Mouse (Mus musculus) stomach, embryonic 14.5 days (tissue): Measurements from ENCODE around the gene Ttbk2. TPM values are rescaled to one million over a fixed set of nuclear protein-coding genes. Genes with fewer than 3 reads are reported as not detected.

Experiments used
- ATAC-seq: fragments of 200-750 bp; cut with Nextera tagmentation; 2 replicates; pipeline ENCODE4 v1.8.0; 2017; ENCODE audit warnings: low read depth, moderate TSS enrichment; ENCODE audit not compliant: insufficient number of reproducible peaks, insufficient read depth, low FRiP score
- H3K27ac ChIP-seq: fragments of 300-500 bp; sonication (generic); 2 replicates; pipeline ENCODE4 v1.5.1; 2014; ENCODE audit warnings: mild to moderate bottlenecking, low read length, moderate library complexity, mixed read lengths
- H3K27me3 ChIP-seq: fragments of 300-500 bp; sonication (generic); 2 replicates; pipeline ENCODE4 v1.6.1; 2014; ENCODE audit warnings: low read length, control low read depth, mixed read lengths; ENCODE audit not compliant: control insufficient read depth, insufficient read depth
- H3K36me3 ChIP-seq: fragments of 300-500 bp; sonication (generic); 2 replicates; pipeline ENCODE4 v1.6.1; 2014; ENCODE audit warnings: mild to moderate bottlenecking, control low read depth, low read length, moderate library complexity, mixed read lengths; ENCODE audit not compliant: control insufficient read depth, insufficient read depth
- H3K4me1 ChIP-seq: fragments of 300-500 bp; sonication (generic); 2 replicates; pipeline ENCODE4 v1.6.1; 2014; ENCODE audit warnings: low read length, control low read depth, mixed read lengths; ENCODE audit not compliant: control insufficient read depth, insufficient read depth
- H3K4me2 ChIP-seq: fragments of 300-500 bp; sonication (generic); replicated peaks from 2 replicates; pipeline ENCODE4 v1.6.1; 2014; ENCODE audit warnings: low read depth, low read length, control low read depth
- H3K4me3 ChIP-seq: fragments of 300-500 bp; sonication (generic); 2 replicates; pipeline ENCODE4 v1.5.1; 2014; ENCODE audit warnings: low read depth, low read length, control low read depth
- H3K9ac ChIP-seq: fragments of 300-500 bp; sonication (generic); replicated peaks from 2 replicates; pipeline ENCODE4 v1.6.1; 2014; ENCODE audit warnings: low read depth, mild to moderate bottlenecking, control low read depth, low read length, moderate library complexity, mixed read lengths
- H3K9me3 ChIP-seq: fragments of 300-500 bp; sonication (generic); 2 replicates; pipeline ENCODE4 v1.6.1; 2016; ENCODE audit warnings: low read depth, low read length, control low read depth; ENCODE audit not compliant: control insufficient read depth
- WGBS: fragments of 180-500 bp; shearing (Covaris S2); extraction: QIAGEN DNeasy Blood & Tissue Kit; methylation state at CpG from one replicate; pipeline ENCODE4 v1.1.7; 2014; 5-methylcytosine and 5-hydroxymethylcytosine counted together
- polyA plus RNA-seq: library from polyadenylated mRNA; unstranded; fragments of >200 nt; fragmentation: Nextera tagmentation; extraction: Ambion mirVana; gene quantifications from 2 replicates; pipeline ENCODE4 v1.2.1, GENCODE M21; 2014

Ttbk2 gene
- polyA plus RNA-seq, 1 experiment from 2014 or later: 5.1 TPM

DNA sequence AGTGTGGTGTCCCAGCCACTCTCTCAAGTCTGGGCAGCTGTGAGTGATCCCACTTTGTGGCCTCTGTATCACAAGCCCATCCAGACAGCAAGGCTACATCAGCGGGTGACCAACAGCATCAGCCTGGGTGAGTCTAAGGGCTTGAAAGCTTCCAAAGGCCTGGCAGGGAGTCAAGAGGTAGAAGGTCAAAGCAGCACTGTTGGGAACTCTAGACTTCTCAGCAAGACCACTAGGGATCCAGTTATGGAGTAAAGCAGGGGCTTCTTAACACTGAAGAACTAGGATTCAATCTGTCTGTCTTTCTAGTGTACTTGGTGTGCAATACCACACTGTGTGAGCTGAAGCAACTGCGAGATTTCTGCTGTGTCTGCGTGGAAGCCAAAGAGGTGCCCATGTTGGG lies 137.0 kb downstream of the Ttbk2 start:
- Histone ChIP-seq H3K4me2 (no peak overlapping the region), H3K27ac (no peak overlapping the region), H3K4me3 (no peak overlapping the region), H3K36me3 (peaks cover 42% of the 10 kb centered on the region), H3K27me3 (no peaks in the 10 kb centered on the region), H3K9me3 (no peaks in the 10 kb centered on the region), H3K9ac (no peak overlapping the region), H3K4me1 (no peaks in the 10 kb centered on the region)
- no peak for ATAC-seq
- WGBS: 94% methylated on average over 3 of the region's 3 CpGs

DNA sequence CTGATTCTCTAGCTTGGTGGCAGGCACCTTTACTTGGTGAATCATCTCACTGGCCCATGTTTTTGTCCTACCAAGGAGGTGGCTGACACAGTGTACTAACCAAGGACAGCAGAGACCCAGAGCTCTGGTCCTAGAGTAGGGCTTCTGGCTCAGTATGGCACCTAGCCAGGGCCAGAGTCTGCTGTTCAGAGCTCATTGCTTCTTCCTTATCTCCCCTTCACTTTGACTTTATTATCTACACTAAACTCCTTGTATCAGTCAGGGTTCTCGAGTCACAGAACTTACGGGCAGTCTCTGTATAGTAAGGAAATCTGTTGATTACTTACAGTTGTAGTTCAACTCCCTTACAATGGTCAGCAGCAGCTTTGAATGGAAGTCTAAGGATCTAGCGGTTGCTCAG lies 139.5 kb downstream of the Ttbk2 start:
- no peak overlapping the region for H3K9ac ChIP-seq
- no peak for ATAC-seq
- peaks cover 22% of the 10 kb centered on the region for H3K36me3 ChIP-seq
- H3K4me3 ChIP-seq: no peak overlapping the region
- H3K27me3 ChIP-seq: no peaks in the 10 kb centered on the region
- no peaks in the 10 kb centered on the region for H3K9me3 ChIP-seq
- WGBS: 91% methylated on average over 3 of the region's 3 CpGs
- H3K4me1 ChIP-seq: no peaks in the 10 kb centered on the region
- H3K27ac ChIP-seq: no peak overlapping the region
- H3K4me2 ChIP-seq: no peak overlapping the region

DNA sequence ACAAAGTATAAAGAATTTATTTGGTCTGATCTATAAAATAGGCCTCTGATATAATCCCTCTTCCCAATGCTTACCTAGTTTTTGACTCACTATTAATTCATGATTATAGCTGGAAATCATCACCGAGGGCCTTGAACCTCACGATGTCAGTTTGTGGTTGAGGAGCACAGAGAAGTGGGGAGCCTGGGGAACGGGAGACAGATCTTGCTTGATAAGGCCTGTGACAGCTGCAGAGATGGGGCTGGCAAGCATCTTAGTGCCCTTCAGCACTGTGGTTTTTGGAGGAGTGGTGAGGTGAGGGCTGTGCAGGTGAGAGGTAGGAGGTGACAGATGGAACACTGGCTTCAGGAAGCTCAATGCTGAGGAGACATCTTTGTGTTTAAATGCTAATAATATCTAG lies 140.2 kb downstream of the Ttbk2 start:
- no peak overlapping the region for H3K4me2 ChIP-seq
- H3K27me3 ChIP-seq: no peaks in the 10 kb centered on the region
- H3K9ac ChIP-seq: no peak overlapping the region
- no peaks in the 10 kb centered on the region for H3K4me1 ChIP-seq
- 81% methylated on average over 3 of the region's 3 CpGs for WGBS
- no peaks in the 10 kb centered on the region for H3K9me3 ChIP-seq
- H3K4me3 ChIP-seq: no peak overlapping the region
- no peak overlapping the region for H3K27ac ChIP-seq
- no peak for ATAC-seq
- H3K36me3 ChIP-seq: peaks cover 18% of the 10 kb centered on the region

DNA sequence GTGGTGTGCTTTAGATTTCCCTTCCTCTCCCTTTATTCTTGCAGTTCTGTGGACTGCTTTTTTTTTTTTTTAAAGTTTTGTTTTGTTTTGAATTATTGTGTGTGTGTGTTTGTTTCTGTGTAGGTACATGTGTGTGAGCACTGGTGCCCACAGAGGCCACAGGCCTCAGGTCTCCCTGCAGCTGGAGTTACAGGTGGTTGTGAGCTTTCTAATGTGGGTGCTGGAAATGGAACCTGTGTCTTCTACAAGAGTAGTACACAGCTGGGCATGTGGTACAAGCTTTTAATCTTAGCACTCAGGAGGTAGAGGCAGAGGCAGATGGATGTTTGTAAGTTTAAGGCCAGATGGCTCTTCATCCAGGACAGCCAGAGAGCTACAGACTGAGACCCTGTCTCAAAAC lies 143.4 kb downstream of the Ttbk2 start:
- Histone ChIP-seq H3K36me3 (no peaks in the 10 kb centered on the region; the same call in 1 of the 2 replicates), H3K27ac (no peak overlapping the region), H3K27me3 (no peaks in the 10 kb centered on the region), H3K4me1 (no peaks in the 10 kb centered on the region), H3K9me3 (no peaks in the 10 kb centered on the region), H3K9ac (no peak overlapping the region), H3K4me2 (no peak overlapping the region), H3K4me3 (no peak overlapping the region)
- ATAC-seq: no peak

DNA sequence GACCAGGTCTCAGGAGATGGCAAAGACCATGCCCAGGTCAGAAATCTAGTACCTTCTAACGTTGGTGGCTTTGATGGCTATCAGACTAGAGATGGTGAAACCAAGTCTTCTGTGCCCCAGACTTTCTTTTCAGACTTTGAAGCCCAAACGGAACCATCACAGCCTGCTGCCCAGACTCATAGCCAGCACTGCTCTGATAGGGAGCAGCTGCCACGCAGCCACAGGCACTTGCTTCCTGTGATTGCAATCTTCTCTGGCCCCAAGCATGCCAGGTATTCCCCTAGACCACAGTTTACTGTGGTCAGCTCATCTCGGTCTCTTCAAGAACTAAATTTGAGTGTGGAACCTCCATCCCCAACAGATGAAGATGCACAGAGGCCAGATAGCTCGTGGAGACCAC lies 147.7 kb downstream of the Ttbk2 start:
- H3K27ac ChIP-seq: no peak overlapping the region
- H3K9me3 ChIP-seq: no peaks in the 10 kb centered on the region
- H3K4me3 ChIP-seq: no peak overlapping the region
- peaks cover 7% of the 10 kb centered on the region; the same call in 1 of the 2 replicates for H3K36me3 ChIP-seq
- 76% methylated on average over 5 of the region's 5 CpGs for WGBS
- H3K4me1 ChIP-seq: no peaks in the 10 kb centered on the region
- no peaks in the 10 kb centered on the region for H3K27me3 ChIP-seq
- no peak for ATAC-seq
- H3K4me2 ChIP-seq: no peak overlapping the region
- no peak overlapping the region for H3K9ac ChIP-seq

DNA sequence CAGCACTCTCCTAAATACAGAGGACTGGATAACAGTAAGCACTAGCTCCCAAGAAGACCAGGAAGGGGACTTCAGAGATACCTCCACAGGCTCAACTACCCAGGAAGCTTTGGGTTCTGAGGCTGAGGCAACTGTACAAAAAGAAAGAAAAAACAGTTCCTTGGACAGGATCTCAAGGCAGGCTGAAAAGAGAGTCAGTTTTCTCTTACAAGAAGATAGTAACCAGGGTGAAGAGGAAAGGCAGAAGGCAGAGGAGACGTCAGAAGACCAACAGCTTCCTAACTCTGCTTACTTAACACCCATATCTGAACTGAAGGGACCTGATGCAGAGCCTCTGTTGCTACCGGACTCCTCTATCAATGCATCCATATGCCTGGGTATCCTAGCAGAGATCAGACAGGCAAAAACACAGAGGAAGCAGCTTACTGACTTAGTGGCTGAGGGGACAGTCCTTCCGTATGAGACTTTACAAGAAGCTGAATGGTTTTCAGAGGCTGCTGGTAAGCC lies 150.0 kb downstream of the Ttbk2 start:
- no peaks in the 10 kb centered on the region for H3K4me1 ChIP-seq
- no peak overlapping the region for H3K4me2 ChIP-seq
- no peaks in the 10 kb centered on the region for H3K9me3 ChIP-seq
- ATAC-seq: no peak
- no peak overlapping the region for H3K27ac ChIP-seq
- peaks cover 21% of the 10 kb centered on the region; the same call in 1 of the 2 replicates for H3K36me3 ChIP-seq
- H3K4me3 ChIP-seq: no peak overlapping the region
- no peaks in the 10 kb centered on the region for H3K27me3 ChIP-seq
- H3K9ac ChIP-seq: no peak overlapping the region
- 86% methylated on average over 3 of the region's 3 CpGs for WGBS

DNA sequence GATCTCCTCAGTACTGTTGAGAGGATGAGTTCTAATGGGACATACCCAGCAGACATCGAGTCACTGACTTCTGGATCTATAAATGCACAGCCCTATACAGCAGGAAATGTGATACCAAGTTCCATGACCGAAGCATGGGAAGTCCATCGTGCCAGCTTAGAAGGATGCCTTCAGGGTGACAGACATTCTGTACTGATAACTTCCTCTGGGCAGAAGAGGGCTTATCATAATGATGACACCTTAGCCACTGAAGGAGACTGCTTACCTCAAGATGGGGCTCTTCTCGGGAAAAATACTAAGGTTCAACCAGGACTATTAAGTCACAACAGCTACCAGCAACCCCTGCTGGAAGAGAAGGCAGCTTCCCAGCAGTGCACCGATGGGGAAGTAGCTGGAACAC lies 152.6 kb downstream of the Ttbk2 start:
- Histone ChIP-seq H3K36me3 (peaks cover 21% of the 10 kb centered on the region; the same call in 1 of the 2 replicates), H3K4me1 (no peaks in the 10 kb centered on the region), H3K9me3 (no peaks in the 10 kb centered on the region), H3K9ac (no peak overlapping the region), H3K4me3 (no peak overlapping the region), H3K27ac (no peak overlapping the region), H3K4me2 (no peak overlapping the region), H3K27me3 (no peaks in the 10 kb centered on the region)
- 82% methylated on average over 5 of the region's 5 CpGs for WGBS
- ATAC-seq: no peak

Other genes starting within 250 kb of the Ttbk2 start
- gene Haus2, start 241.2 kb downstream of the Ttbk2 start, polyA plus RNA-seq: 24.6 and 26.9 TPM in 2 replicates
- 16.8 and 20.1 TPM in 2 replicates for gene Lrrc57, start 241.1 kb downstream of the Ttbk2 start, polyA plus RNA-seq
- gene Stard9, start 221.5 kb downstream of the Ttbk2 start, polyA plus RNA-seq: 10.0 and 10.5 TPM in 2 replicates
- gene Cdan1, start 476 bp downstream of the Ttbk2 start, polyA plus RNA-seq: 7.9 and 10.3 TPM in 2 replicates
- gene Ubr1, start 120.1 kb upstream of the Ttbk2 start, polyA plus RNA-seq: 30.7 and 32.6 TPM in 2 replicates
- 4.2 and 5.6 TPM in 2 replicates for gene Tmem62, start 126.4 kb upstream of the Ttbk2 start, polyA plus RNA-seq
- gene Ccndbp1, start 157.8 kb upstream of the Ttbk2 start, polyA plus RNA-seq: 37.2 and 41.8 TPM in 2 replicates
- gene Epb42, start 186.5 kb upstream of the Ttbk2 start, polyA plus RNA-seq: 1.0 and 1.3 TPM in 2 replicates
- gene Tgm5, start 235.2 kb upstream of the Ttbk2 start, polyA plus RNA-seq: 0.09 and 0.13 TPM in 2 replicates